Mouse (Mus musculus): ENCODE measurements at regions not wholly inside any gene's neighbourhood (a gene's known extent, or its start where the extent isn't known, plus 50 kb on each side); places are given as distances from the start of the nearest gene placed in this dataset.

DNA sequence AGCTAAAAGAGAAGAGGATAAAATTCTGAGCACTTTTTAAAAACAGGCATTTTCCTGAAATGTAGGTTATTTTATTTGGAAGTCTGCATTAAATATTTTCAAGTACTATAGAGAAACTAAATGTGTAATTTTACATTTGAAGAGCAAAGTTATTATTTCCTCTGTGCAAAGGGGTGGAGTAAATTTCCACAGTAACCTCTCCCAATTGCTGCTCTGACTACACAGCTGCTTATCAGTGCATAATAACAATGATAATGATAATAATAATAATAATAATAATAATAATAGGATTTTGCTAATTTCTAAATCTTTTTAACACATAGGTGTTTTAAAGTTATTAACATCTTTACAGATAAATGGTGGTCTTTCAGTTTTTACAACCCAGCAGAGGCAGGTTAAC lies 258.5 kb downstream of the Gm10295 start:
- TF ChIP-seq CTCF (conservative IDR thresholded peaks at IDR 0.05; ENCODE audit: insufficient read depth, insufficient read length, low read depth, low read length) (no peak), POLR2A (IDR thresholded peaks at IDR 0.05; ENCODE audit: low read depth, low read length) (no peak)

Measured in kidney, adult 2 months (tissue).